Mouse (Mus musculus) gastrocnemius, adult 8-10 months (tissue): ENCODE measurements at regions not wholly inside any gene's neighbourhood (a gene's known extent, or its start where the extent isn't known, plus 50 kb on each side); places are given as distances from the start of the nearest gene placed in this dataset.
A peak's percentile ranks its signal among the peaks of the same experiment; 100 is the strongest.

ENCODE experiments used
- DNase-seq, 2 experiments: peaks; one replicate each; pipeline ENCODE4 v3.0.0; 2022; ENCODE audit warnings: low spot score in 2 of 2

DNA sequence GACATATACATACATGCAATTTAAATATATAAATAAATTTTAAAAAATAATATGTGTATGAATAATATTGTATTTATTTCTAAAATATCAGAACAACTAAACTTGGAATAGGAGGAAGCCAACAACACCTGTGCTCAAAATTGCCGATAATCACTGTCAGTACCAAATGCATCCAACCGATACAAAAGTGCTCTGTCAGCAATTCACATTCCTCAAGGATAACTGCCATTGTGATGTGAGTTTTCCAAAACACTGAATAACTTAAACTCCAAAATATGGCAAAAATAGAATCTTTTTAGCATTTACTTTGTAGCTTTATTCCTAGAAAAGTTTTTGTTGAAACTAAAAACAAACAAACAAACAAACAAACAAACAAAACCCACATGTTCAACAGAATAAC lies 279.4 kb downstream of the Actr3 start:
- no peak for DNase-seq

DNA sequence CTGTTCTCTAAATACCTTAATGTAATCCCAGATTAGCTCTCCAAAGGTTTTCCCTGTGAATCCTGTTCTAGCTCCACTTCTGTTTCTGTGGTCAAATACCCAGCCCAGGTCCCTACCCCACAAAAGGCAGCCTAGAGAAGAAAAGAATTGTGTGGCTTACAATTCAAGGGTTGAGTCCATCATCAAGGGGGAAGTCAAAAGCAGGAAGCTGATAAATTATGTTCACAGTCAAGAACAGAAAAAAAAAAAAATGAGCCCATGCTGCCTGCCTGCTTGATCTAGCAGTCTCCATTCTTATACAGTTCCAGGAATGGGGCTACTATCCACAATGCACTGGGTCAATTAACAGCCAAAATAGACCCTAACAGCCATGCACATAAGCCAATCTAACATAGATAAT lies 285.7 kb downstream of the Actr3 start:
- no peak for DNase-seq

DNA sequence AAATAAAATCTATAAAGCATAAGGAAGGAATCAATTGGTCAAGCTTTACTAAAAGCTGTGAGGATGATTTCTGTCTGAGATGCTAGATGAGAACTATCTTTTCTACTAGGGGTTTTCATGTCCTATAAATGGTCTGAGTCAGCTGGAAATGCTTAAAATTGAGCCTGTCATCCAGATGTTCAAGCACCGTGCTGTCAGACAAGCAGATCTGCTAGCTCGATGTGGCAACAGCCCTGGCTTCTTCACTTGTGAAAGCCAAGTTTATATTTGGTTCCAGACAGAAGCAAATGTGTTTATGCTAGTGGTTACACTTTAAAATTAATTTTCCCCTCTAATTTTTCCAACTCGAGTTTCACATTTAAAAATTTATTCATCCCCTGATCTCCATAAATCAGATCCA lies 311.7 kb downstream of the Actr3 start:
- no peak for DNase-seq

DNA sequence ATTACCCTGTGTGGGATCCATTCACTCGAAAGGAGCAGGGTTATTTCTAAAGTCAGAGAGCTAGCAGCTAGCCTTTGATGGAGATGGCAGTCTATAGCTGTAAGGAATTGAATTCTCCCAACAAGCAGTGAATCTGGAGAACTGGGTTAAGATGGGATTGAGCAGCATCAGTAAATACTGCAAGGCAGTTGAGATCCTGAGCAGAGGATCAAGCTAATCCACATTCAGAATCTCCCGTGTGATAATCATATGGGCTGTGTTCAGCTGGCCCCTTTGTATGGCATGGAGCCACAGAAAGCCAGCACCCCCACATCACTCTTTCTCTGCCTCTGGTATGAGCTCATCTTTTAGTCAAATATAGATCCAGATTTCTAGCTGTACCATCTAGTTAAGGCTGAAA lies 334.9 kb downstream of the Actr3 start:
- no peak for DNase-seq

DNA sequence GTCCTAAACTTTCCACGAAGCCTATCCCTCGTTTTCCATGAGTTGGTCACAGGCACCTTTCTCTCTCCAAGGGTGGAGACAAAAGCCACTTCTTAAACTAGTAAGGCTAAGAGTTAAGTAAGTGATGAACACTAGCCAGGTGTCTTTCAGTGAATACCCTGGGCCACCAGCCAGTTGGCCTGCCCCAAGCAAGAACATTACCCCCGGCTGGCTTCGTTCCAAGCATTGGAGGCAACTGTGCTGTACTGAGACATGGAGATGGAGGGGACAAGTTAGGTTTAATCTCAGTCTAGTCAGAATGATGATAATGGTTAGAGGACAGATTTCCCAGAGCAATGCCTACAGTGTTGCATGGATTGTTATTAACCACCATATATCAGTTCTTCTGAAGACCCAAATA lies 350.6 kb downstream of the Actr3 start:
- no peak for DNase-seq

- no peak for DNase-seq
These were observed 395.8 kb downstream of the Actr3 start for GRCm38 (mm10) chr1:125039572-125040326.

DNA sequence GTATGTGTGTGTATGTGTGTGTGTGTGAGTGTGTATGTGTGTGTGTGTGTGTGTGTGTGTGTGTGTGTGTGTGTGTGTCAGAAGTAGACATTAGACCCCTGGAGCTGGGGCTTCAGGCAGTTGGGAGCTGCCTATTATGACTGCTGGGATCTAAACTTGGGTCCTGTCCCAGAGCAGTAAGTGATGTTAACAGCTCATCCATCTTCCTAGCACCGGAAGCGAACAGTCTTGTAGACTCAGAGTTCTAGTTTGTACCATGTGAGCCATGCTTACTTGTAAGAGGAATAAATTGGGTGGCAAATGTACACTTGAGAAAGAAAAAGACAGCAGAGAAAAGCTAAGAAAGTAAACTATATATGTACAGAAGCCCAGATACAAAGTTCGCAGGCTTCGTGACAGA lies 422.2 kb downstream of the Actr3 start:
- no peak for DNase-seq

DNA sequence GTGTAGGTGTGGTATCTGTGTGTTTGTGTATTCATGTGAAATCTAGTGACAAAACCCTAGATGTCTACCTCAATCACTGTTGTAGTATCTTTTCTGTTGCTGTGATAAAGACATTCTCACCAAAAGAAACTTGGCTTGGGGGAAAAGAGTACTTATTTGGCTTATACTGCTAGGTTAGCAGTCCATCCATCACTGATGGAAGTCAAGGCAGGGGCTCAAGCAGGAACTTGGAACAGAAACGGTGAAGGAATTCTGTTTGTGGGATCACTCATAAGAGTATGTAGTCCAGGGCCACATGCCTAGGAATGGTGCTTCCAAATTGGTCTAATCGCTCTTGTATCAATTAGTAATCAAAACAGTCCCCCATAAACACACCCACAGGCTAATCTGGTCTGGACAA lies 423.6 kb downstream of the Actr3 start:
- DNase-seq, result no peak

GRCm38 (mm10) chr1:124997577-124997976 lies 437.9 kb downstream of the Actr3 start:
- peak in 1 of 2 experiments; percentile 7 for DNase-seq

- no peak for DNase-seq
These were observed 484.7 kb downstream of the Actr3 start for GRCm38 (mm10) chr1:124950849-124951248.

DNA sequence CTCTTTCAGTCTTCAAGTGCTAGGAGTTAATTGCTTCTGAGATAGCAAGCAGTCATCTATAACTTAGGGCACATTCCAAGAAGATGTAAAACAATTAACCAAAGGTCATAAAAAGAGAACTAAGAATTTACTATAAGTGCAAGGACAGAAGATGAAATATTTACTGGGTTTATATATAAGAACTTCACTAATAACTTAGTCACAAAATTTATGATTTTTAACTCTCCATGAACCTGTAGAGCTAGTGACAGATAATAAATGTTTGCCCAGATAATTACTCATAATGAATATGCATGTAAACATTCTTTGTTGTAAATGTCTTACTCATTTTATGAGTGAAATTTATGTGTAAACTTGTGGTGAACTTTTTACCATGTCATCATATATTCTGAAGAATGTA lies 531.2 kb downstream of the Actr3 start:
- no peak for DNase-seq

- no peak for DNase-seq
These were observed 564.4 kb downstream of the Actr3 start for GRCm38 (mm10) chr1:124871148-124871547.

DNA sequence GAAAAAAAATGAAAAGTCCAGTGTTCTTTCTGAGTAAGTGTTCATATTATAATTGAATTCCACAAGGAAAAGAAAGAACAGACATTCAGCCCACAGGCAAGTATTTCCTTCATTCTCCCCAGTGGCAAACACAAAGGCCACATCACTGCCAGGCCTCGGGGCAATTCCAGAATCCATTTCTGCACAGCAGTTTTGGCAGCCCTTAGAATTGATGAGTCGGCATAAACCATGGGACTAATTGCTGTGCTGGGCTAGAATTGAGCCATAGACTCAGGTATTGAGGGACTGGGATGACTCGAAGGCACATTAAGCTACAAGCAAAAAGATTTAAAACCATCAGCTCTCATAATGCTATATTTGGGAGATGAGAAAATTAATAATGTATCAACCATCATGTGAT lies 569.3 kb downstream of the Actr3 start:
- no peak for DNase-seq

- DNase-seq, result no peak
These were observed 589.8 kb downstream of the Actr3 start for GRCm38 (mm10) chr1:124845681-124846080.

DNA sequence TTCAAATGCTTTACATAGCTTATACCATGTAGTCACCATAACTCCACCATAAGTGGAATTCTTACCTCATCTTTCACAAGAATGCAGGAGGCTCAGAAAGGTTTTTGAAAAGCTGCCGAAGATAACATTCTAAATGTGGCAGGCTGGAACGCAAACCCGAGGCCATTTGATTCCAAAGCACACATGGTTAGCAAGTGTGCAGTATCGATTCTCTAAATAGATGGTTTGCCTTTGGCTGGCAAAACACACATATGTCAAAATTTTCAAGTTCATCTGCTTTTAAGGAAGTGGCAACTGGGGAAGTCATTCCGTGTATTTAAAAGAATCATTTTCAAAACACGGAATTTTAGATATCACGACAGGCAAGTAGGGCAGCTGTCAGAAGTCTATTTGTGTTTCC lies 609.8 kb downstream of the Actr3 start:
- no peak for DNase-seq

GRCm38 (mm10) chr1:124793026-124793425 lies 642.5 kb downstream of the Actr3 start:
- no peak for DNase-seq

- DNase-seq, result no peak
These were observed 644.9 kb downstream of the Actr3 start for GRCm38 (mm10) chr1:124790646-124791045.

DNA sequence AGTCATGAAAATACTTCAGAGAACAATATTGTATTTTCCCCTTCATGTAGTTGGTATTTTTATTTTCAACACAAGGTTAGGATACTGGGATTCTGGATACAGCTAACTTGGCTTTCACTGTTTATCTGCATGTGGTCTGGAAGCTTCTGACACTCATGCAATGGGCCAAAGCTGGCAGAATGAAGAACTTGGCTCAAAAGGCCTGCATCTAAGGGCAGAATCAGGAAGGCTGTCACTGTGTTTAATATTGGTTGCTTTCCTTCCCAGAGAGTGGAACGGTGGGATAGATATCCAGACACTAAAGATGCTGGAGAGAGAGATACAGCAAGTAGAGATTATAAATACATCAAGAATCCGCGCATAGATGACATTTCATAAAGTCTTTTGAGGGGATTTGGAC lies 645.4 kb downstream of the Actr3 start:
- no peak for DNase-seq

- DNase-seq, result no peak
These were observed 652.5 kb downstream of the Actr3 start for GRCm38 (mm10) chr1:124783066-124783465.

GRCm38 (mm10) chr1:124777685-124778084 lies 657.8 kb downstream of the Actr3 start:
- no peak for DNase-seq

- DNase-seq, result no peak
These were observed 678.8 kb downstream of the Actr3 start for GRCm38 (mm10) chr1:124756721-124757120.

DNA sequence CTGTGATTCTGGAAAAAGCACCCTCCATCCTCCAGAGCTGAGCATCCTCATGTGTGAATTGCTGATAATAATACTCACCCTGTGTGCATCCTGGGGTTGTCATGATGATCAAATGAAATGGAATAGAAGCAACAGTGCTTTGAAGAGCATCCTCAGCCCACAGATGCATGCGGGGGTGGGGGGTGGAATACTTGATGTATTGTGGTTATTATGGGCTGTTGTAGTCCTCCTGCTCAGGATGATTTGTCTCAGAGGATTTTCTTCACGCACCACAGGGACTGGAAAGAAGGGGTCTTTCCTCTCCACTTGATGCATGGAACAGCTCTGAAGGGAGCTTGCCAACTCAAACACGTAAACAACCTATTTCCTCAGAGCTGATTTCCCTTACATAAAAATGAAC lies 694.4 kb upstream of the Dpp10 start:
- no peak for DNase-seq

- no peak for DNase-seq
These were observed 685.0 kb upstream of the Dpp10 start for GRCm38 (mm10) chr1:124730364-124730763.

- no peak for DNase-seq
These were observed 672.7 kb upstream of the Dpp10 start for GRCm38 (mm10) chr1:124718065-124718464.
